28 mouse cellular contexts compared by ENCODE assay signal in the genomic region with DNA sequence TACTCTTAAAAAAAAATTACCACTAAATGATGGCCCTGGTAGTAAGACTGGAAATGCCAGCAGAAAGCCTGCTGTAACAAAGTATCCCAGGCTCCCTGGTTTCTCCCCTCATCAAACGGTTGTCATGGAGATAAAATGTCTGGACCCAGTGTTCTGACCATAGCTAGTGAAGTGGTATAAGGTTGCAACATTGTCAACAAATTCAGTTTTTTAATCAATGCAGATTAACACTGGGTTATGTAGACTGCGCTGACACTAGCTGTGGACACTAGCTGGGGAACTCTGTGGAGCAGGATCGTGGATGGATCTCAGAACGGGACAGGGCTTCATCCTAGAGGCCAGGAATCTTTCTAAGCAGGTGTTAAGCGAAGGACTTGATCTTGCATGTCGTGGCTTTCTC.
"Had no signal": no experiment of that assay in that cellular context is flagged by ENCODE, and none has a peak within 500 bp of the region (broad histone marks: within the 10 kb centered on the region; RNA-seq: fewer than 3 reads in every experiment).

No protein-coding gene starts in this region.

- H3K4me2 ChIP-seq: embryonic facial prominence, embryonic 12.5 days; embryonic facial prominence, embryonic 13.5 days; embryonic facial prominence, embryonic 15.5 days; forebrain, embryonic 12.5 days; forebrain, embryonic 13.5 days; forebrain, embryonic 15.5 days had no signal

- H3K9ac ChIP-seq: embryonic facial prominence, embryonic 12.5 days; embryonic facial prominence, embryonic 13.5 days; embryonic facial prominence, embryonic 15.5 days; forebrain, embryonic 12.5 days; forebrain, embryonic 13.5 days; forebrain, embryonic 15.5 days; forebrain, postnatal 0 days had no signal

- H3K27ac ChIP-seq: embryonic facial prominence, embryonic 10.5 days; embryonic facial prominence, embryonic 12.5 days; embryonic facial prominence, embryonic 13.5 days; embryonic facial prominence, embryonic 15.5 days; forebrain, embryonic 10.5 days; forebrain, embryonic 12.5 days; forebrain, embryonic 13.5 days; forebrain, embryonic 15.5 days; gastrocnemius, adult 2 months had no signal

- ATAC-seq: forebrain, embryonic 13.5 days; forebrain, embryonic 14.5 days; forebrain, embryonic 15.5 days; forebrain, embryonic 16.5 days; forebrain, postnatal 0 days had no signal

- DNase-seq: cerebellum, adult 2 months; cerebellum, adult 8-10 months; cerebellum, adult 9-10 months; cerebellum, adult 9-11 months; cerebellum, postnatal 10 days; cerebellum, postnatal 14 days; cerebellum, postnatal 25 days; cerebellum, postnatal 36 days; embryo, embryonic 11 days; forebrain, postnatal 0 days; gastrocnemius, adult 2 months; gastrocnemius, postnatal 10 days; gastrocnemius, postnatal 14 days; gastrocnemius, postnatal 25 days; gastrocnemius, postnatal 36 days; heart, adult 11 months; heart, adult 18-20 months had no signal

- H3K27me3 ChIP-seq: embryonic facial prominence, embryonic 12.5 days; embryonic facial prominence, embryonic 13.5 days; embryonic facial prominence, embryonic 15.5 days; forebrain, embryonic 12.5 days; forebrain, embryonic 13.5 days; forebrain, embryonic 15.5 days had no signal

- H3K36me3 ChIP-seq: embryonic facial prominence, embryonic 10.5 days; embryonic facial prominence, embryonic 12.5 days; embryonic facial prominence, embryonic 13.5 days; embryonic facial prominence, embryonic 15.5 days; forebrain, embryonic 10.5 days; forebrain, embryonic 12.5 days; forebrain, embryonic 15.5 days had no signal

- H3K9me3 ChIP-seq: embryonic facial prominence, embryonic 10.5 days; embryonic facial prominence, embryonic 12.5 days; embryonic facial prominence, embryonic 13.5 days; embryonic facial prominence, embryonic 15.5 days; forebrain, embryonic 10.5 days; forebrain, embryonic 12.5 days; forebrain, embryonic 13.5 days; forebrain, embryonic 15.5 days had no signal

- H3K4me1 ChIP-seq: embryonic facial prominence, embryonic 10.5 days; embryonic facial prominence, embryonic 12.5 days; embryonic facial prominence, embryonic 13.5 days; embryonic facial prominence, embryonic 15.5 days; forebrain, embryonic 10.5 days; forebrain, embryonic 12.5 days; forebrain, embryonic 13.5 days; forebrain, embryonic 15.5 days had no signal

- H3K4me3 ChIP-seq: embryonic facial prominence, embryonic 10.5 days; embryonic facial prominence, embryonic 12.5 days; embryonic facial prominence, embryonic 13.5 days; embryonic facial prominence, embryonic 15.5 days; erythroblast, embryonic 14.5 days; forebrain, embryonic 10.5 days; forebrain, embryonic 12.5 days; forebrain, embryonic 13.5 days; forebrain, embryonic 15.5 days; gastrocnemius, adult 2 months had no signal
